Comparison of ENCODE assay signal across 10 mouse cellular contexts in the genomic region with DNA sequence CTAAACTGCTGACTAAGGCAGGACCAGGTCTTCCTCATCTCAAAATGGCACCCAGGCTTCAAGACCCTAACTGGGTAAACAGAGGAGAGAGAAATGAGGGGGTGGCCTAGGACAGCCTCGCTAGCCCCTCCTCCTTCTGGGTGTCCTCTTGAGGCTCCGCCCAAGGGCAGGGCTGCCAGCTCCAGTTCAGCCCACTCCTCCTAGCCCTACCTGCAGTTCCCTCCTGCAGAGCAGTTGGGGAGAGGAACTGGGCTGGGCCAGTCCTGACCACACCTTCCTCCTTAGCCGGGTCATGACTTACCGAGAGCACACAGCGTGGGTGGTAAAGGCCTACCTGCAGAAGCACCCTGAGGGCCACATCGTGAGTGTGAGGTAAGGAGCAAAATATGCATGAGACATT. TPM values are rescaled to one million over a fixed set of nuclear protein-coding genes. Genes with fewer than 3 reads are reported as not detected.
DNase-seq lines count a peak whose midpoint lies in the region; ATAC-seq and TF ChIP-seq lines count a peak whose summit lies in the region.
"Had no signal": no experiment of that assay in that cellular context is flagged by ENCODE, and none has a peak within 500 bp of the region (broad histone marks: within the 10 kb centered on the region; RNA-seq: fewer than 3 reads in every experiment).

No protein-coding gene starts in this region.

- H3K9me3 ChIP-seq in kidney, embryonic 15.5 days (replicated peaks): no peaks in the 10 kb centered on the region
- H3K9me3 ChIP-seq in ES-E14 (ENCODE audit: control insufficient read depth, insufficient read depth, low read depth, low read length): no peaks in the 10 kb centered on the region
- no peaks in the 10 kb centered on the region for H3K9me3 ChIP-seq in intestine, embryonic 15.5 days
- H3K9me3 ChIP-seq in embryonic facial prominence, embryonic 10.5 days: no peaks in the 10 kb centered on the region
- H3K9me3 ChIP-seq: embryonic facial prominence, embryonic 13.5 days had no signal

- 48% methylated on average over 6 of the region's 6 CpGs for WGBS in kidney, embryonic 15.5 days
- 44% methylated on average over 6 of the region's 6 CpGs for WGBS in intestine, embryonic 15.5 days
- 62% methylated on average over 6 of the region's 6 CpGs for WGBS in embryonic facial prominence, embryonic 10.5 days

- H3K9ac ChIP-seq in kidney, embryonic 15.5 days: no peak overlapping the region
- no peak overlapping the region for H3K9ac ChIP-seq in ES-E14 (ENCODE audit: insufficient read depth, low read depth, low read length, poor library complexity, severe bottlenecking)
- H3K9ac ChIP-seq in intestine, embryonic 15.5 days: no peak overlapping the region
- H3K9ac ChIP-seq: embryonic facial prominence, embryonic 13.5 days had no signal

- H3K4me3 ChIP-seq in kidney, embryonic 15.5 days (replicated peaks): no peak overlapping the region
- H3K4me3 ChIP-seq in ES-E14 (ENCODE audit: insufficient read depth in 1 of 2, low read depth in 1 of 2, low read length in 2 of 2, poor library complexity in 1 of 2, severe bottlenecking in 1 of 2): no peak overlapping the region
- no peak overlapping the region for H3K4me3 ChIP-seq in intestine, embryonic 15.5 days (replicated peaks)
- H3K4me3 ChIP-seq in embryonic facial prominence, embryonic 10.5 days: no peak overlapping the region
- H3K4me3 ChIP-seq: embryonic facial prominence, embryonic 13.5 days; layer of hippocampus, adult 2 months had no signal

- no peak overlapping the region for H3K27ac ChIP-seq in kidney, embryonic 15.5 days
- no peak overlapping the region for H3K27ac ChIP-seq in ES-E14 (ENCODE audit: insufficient read depth, low read depth, low read length, poor library complexity, severe bottlenecking)
- H3K27ac ChIP-seq in intestine, embryonic 15.5 days: no peak overlapping the region
- no peak overlapping the region for H3K27ac ChIP-seq in embryonic facial prominence, embryonic 10.5 days (replicated peaks)
- H3K27ac ChIP-seq: embryonic facial prominence, embryonic 13.5 days had no signal

- in situ Hi-C loops in ES-E14 (cut with MboI; ENCODE audit: low sequenced_read_pairs in 2 of 2, unreplicated experiment in 2 of 2): no loop called here

- H3K36me3 ChIP-seq in kidney, embryonic 15.5 days: peaks cover 98% of the 10 kb centered on the region
- H3K36me3 ChIP-seq in ES-E14 (ENCODE audit: control insufficient read depth, insufficient read depth, low read length, poor library complexity, severe bottlenecking): peaks cover 25% of the 10 kb centered on the region; the same call in 1 of the 2 replicates
- H3K36me3 ChIP-seq in intestine, embryonic 15.5 days: peaks cover 38% of the 10 kb centered on the region
- H3K36me3 ChIP-seq in embryonic facial prominence, embryonic 10.5 days (replicated peaks): peaks cover 95% of the 10 kb centered on the region

- no peaks in the 10 kb centered on the region for H3K27me3 ChIP-seq in kidney, embryonic 15.5 days
- no peaks in the 10 kb centered on the region for H3K27me3 ChIP-seq in intestine, embryonic 15.5 days (replicated peaks)
- no peaks in the 10 kb centered on the region for H3K27me3 ChIP-seq in embryonic facial prominence, embryonic 10.5 days (replicated peaks; ENCODE audit: low read depth, poor library complexity, severe bottlenecking)
- H3K27me3 ChIP-seq: embryonic facial prominence, embryonic 13.5 days had no signal

- ATAC-seq in kidney, embryonic 15.5 days (replicated peaks; ENCODE audit: low FRiP score): peak; percentile 50; the same call in 1 of the 2 replicates
- peak; percentile 66 for ATAC-seq in intestine, embryonic 15.5 days
- 0 out of 2 replicates have a peak, but pooled peaks have one; percentile 34 for ATAC-seq in monocyte, adult 5-6 weeks (replicated peaks; ENCODE audit: insufficient number of reproducible peaks, low FRiP score, low TSS enrichment, poor library complexity, severe bottlenecking)

- no peaks in the 10 kb centered on the region for H3K4me1 ChIP-seq in kidney, embryonic 15.5 days
- peaks cover 8 to 19% of the 10 kb centered on the region in 2 experiments; a peak in 3 of 4 replicates for H3K4me1 ChIP-seq in ES-E14 (ENCODE audit: control insufficient read depth in 2 of 2, insufficient read depth in 2 of 2, low read length in 2 of 2, poor library complexity in 1 of 2)
- H3K4me1 ChIP-seq in intestine, embryonic 15.5 days (replicated peaks): no peaks in the 10 kb centered on the region
- no peaks in the 10 kb centered on the region for H3K4me1 ChIP-seq in embryonic facial prominence, embryonic 10.5 days
- H3K4me1 ChIP-seq: embryonic facial prominence, embryonic 13.5 days had no signal

- H3K4me2 ChIP-seq in kidney, embryonic 15.5 days: no peak overlapping the region
- no peak overlapping the region for H3K4me2 ChIP-seq in intestine, embryonic 15.5 days (replicated peaks)
- H3K4me2 ChIP-seq: embryonic facial prominence, embryonic 13.5 days had no signal

- DNase-seq in kidney, postnatal 4 days: no peak
- peak; percentile 63 for DNase-seq in ES-E14 (ENCODE audit: low read depth, low spot score)
- no peak for DNase-seq in adrenal gland, adult 18-20 months (ENCODE audit: low spot score in 2 of 2)
- no peak for DNase-seq in left cerebral cortex, adult 8-10 months (ENCODE audit: low spot score in 2 of 2)
- no peak for DNase-seq in embryonic facial prominence, embryonic 10.5 days (ENCODE audit: low spot score)

TF ChIP-seq in ES-E14, 5 proteins besides CTCF, POLR2A, EP300 and RAD21:
- TF ChIP-seq MAFK (IDR thresholded peaks at IDR 0.05; ENCODE audit: insufficient read depth, low read depth, low read length) (peak; percentile 58; the same call in 1 of the 2 replicates), CHD2 (IDR thresholded peaks at IDR 0.05; ENCODE audit: low read depth, low read length) (no peak), ZNF384 (IDR thresholded peaks at IDR 0.05; ENCODE audit: low read depth, low read length) (no peak), HCFC1 (IDR thresholded peaks at IDR 0.05; ENCODE audit: borderline replicate concordance, insufficient read depth, low read length) (no peak)

RNA-seq across cellular contexts. Expression of a gene that starts 18.6 kb away (rescaled TPM):
- polyA plus RNA-seq in kidney, embryonic 15.5 days (2015; fragmentation: Nextera tagmentation; extraction: Ambion mirVana): 94.1 and 101 TPM in 2 replicates
- 48.1 and 58.1 TPM in 2 replicates for total RNA-seq in ES-E14 (2012; rRNA removed)
- 88.0 and 91.1 TPM in 2 replicates for polyA plus RNA-seq in intestine, embryonic 15.5 days (2015; fragmentation: Nextera tagmentation; extraction: Ambion mirVana)
- 17.3 to 54.0 TPM (median 33.5 TPM) in 3 replicates for total RNA-seq in monocyte, adult 5-6 weeks (2017)
- 10 to 100 TPM; 32.3 to 33.3 TPM for total RNA-seq in adrenal gland, adult 18-20 months (2021)
- 10 to 100 TPM; 39.5 to 43.1 (median 41.9) TPM for total RNA-seq in left cerebral cortex, adult 8-10 months (2022)
- polyA plus RNA-seq in embryonic facial prominence, embryonic 10.5 days (2016; fragmentation: Nextera tagmentation; extraction: Ambion mirVana): 117 and 120 TPM in 2 replicates

RNA-seq across cellular contexts. Expression of a gene that starts 47.9 kb away (rescaled TPM):
- 20.8 and 22.3 TPM in 2 replicates for polyA plus RNA-seq in kidney, embryonic 15.5 days (2015; fragmentation: Nextera tagmentation; extraction: Ambion mirVana)
- total RNA-seq in ES-E14 (2012; rRNA removed): 21.8 and 23.3 TPM in 2 replicates
- 12.0 and 13.1 TPM in 2 replicates for polyA plus RNA-seq in intestine, embryonic 15.5 days (2015; fragmentation: Nextera tagmentation; extraction: Ambion mirVana)
- total RNA-seq in monocyte, adult 5-6 weeks (2017): 3.5 to 13.2 TPM (median 10.2 TPM) in 3 replicates
- total RNA-seq in adrenal gland, adult 18-20 months (2021): 10 to 100 TPM; 16.5 to 31.7 TPM
- 100 to 1,000 TPM; 214 to 238 (median 219) TPM for total RNA-seq in left cerebral cortex, adult 8-10 months (2022)
- polyA plus RNA-seq in embryonic facial prominence, embryonic 10.5 days (2016; fragmentation: Nextera tagmentation; extraction: Ambion mirVana): 9.6 and 11.0 TPM in 2 replicates
